In the genomic region with DNA sequence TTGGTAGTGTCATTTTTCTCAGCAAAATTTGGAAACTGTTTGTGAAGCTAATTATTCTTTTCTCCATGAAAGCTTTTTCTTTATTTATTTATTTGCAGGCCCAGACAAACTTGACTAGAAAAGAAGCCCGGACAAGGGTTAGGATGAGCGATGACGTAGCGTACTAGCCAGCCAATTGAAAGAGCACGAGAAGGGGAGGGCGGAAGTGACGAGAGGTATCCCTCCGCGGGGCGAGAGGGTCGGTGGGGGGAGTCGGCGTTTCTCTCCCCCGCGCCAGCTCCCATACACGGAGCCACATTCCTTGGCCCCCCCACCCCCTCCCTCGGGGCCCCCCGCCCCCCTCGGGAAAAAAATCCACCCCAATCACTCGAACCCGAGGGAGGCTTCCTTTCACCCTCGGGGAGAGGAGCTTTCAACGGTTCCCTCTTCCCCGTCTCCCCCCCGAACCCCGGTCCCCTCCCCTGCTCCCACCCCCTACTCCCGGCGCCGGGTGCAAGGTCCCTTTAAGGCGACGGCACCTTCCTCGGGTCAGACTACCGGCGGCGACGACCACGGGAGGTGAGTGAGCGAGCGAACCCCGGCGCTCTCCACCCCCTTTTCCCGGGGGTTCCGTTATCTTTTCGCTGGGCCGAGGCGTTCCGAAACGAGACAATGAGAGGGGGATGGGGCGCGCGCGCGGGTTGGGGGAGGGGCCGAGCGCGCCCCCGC, we compare ENCODE assay signal across 7 mouse cellular contexts. TPM values are rescaled to one million over a fixed set of nuclear protein-coding genes. Genes with fewer than 3 reads are reported as not detected.
DNase-seq lines count a peak whose midpoint lies in the region; ATAC-seq lines count a peak whose summit lies in the region.

Pogz (plus strand) TSS at position 385 of the 708 bp plus-strand sequence.

- peak within 1 kb of the TSS; percentile 68 for H3K4me3 ChIP-seq in intestine, embryonic 15.5 days (replicated peaks)
- peak within 1 kb of the TSS; percentile 80 for H3K4me3 ChIP-seq in midbrain, embryonic 10.5 days

- intact Hi-C loops in gastrocnemius, postnatal 36 days (cut with DNase I), result no loop called here
- intact Hi-C loops in left cerebral cortex, postnatal 25 days (cut with DNase I), result loop anchor here (1.0 to 5.0 kb wide), 3 partner anchors 16 to 370 kb away; partner anchors contain the start of gene Snx27

- no peaks in the 10 kb centered on the region for H3K36me3 ChIP-seq in intestine, embryonic 15.5 days
- H3K36me3 ChIP-seq in midbrain, embryonic 10.5 days, result 0 out of 2 replicates have a peak, but pooled peaks cover 3% of the 10 kb centered on the region

- under 1% methylated on average over 57 of the region's 57 CpGs for WGBS in intestine, embryonic 15.5 days
- 3% methylated on average over 42 of the region's 57 CpGs for WGBS in midbrain, embryonic 10.5 days

- peaks cover 3% of the 10 kb centered on the region for H3K4me1 ChIP-seq in intestine, embryonic 15.5 days (replicated peaks)
- H3K4me1 ChIP-seq in midbrain, embryonic 10.5 days, result peaks cover 21% of the 10 kb centered on the region

- no peaks in the 10 kb centered on the region for H3K27me3 ChIP-seq in intestine, embryonic 15.5 days (replicated peaks)
- H3K27me3 ChIP-seq in midbrain, embryonic 10.5 days (ENCODE audit: low read depth, poor library complexity, severe bottlenecking), result no peaks in the 10 kb centered on the region

- peak; percentile 97 for DNase-seq in adrenal gland, adult 2 months
- peak; percentile 95 for DNase-seq in embryo, embryonic 11.5 days (ENCODE audit: low read depth, low spot score)
- peak; percentile 89 to 94 for DNase-seq in gastrocnemius, postnatal 36 days
- peak; percentile 95 to 98 for DNase-seq in left cerebral cortex, postnatal 25 days (ENCODE audit: low spot score in 2 of 2)
- peak; percentile 97 for DNase-seq in midbrain, embryonic 10.5 days (ENCODE audit: low spot score)
- peak; percentile 94 for DNase-seq in right cerebral cortex, postnatal 4 days

- H3K9ac ChIP-seq in intestine, embryonic 15.5 days, result peak within 1 kb of the TSS; percentile 71

- ATAC-seq in intestine, embryonic 15.5 days, result peak; percentile 95

- peak within 1 kb of the TSS; percentile 96 for H3K27ac ChIP-seq in intestine, embryonic 15.5 days
- H3K27ac ChIP-seq in midbrain, embryonic 10.5 days (replicated peaks), result peak within 1 kb of the TSS; percentile 99

- peak within 1 kb of the TSS; percentile 72 for H3K4me2 ChIP-seq in intestine, embryonic 15.5 days (replicated peaks)

- H3K9me3 ChIP-seq in intestine, embryonic 15.5 days, result no peaks in the 10 kb centered on the region
- H3K9me3 ChIP-seq in midbrain, embryonic 10.5 days (replicated peaks), result no peaks in the 10 kb centered on the region

RNA-seq across cellular contexts. Expression of gene Pogz, which starts in this region (rescaled TPM):
- total RNA-seq in adrenal gland, adult 2 months (2021), result 10 to 100 TPM; 27.0 to 36.2 TPM
- polyA plus RNA-seq in adrenal gland, adult 2 months (2012; rRNA removed), result 27.6 and 35.8 TPM in 2 replicates
- 10 to 100 TPM; 12.3 to 14.5 TPM for total RNA-seq in gastrocnemius, postnatal 36 days (2021)
- 11.6 and 12.2 TPM in 2 replicates for polyA plus RNA-seq in intestine, embryonic 15.5 days (2015; fragmentation: Nextera tagmentation; extraction: Ambion mirVana)
- total RNA-seq in left cerebral cortex, postnatal 25 days (2021), result 10 to 100 TPM; 57.4 to 58.1 TPM
- polyA plus RNA-seq in midbrain, embryonic 10.5 days (2016; fragmentation: Nextera tagmentation; extraction: Ambion mirVana), result 17.9 and 21.7 TPM in 2 replicates

Comparison
In these comparisons a context has a peak if more than half of its experiments do, and no peak if none do; other contexts are left out.
1. Peak in every context shown above with its lines: DNase-seq, ATAC-seq, H3K4me3 ChIP-seq and H3K27ac ChIP-seq.